Mouse (Mus musculus) embryo, embryonic 10 days (tissue): Measurements from ENCODE around the gene Rfx4.
A peak's percentile ranks its signal among the peaks of the same experiment; 100 is the strongest.

ENCODE experiments used
- DNase-seq: peaks from one replicate; pipeline ENCODE4 v3.0.0-alpha.2; 2015; ENCODE audit warnings: low spot score

Rfx4 gene

DNA sequence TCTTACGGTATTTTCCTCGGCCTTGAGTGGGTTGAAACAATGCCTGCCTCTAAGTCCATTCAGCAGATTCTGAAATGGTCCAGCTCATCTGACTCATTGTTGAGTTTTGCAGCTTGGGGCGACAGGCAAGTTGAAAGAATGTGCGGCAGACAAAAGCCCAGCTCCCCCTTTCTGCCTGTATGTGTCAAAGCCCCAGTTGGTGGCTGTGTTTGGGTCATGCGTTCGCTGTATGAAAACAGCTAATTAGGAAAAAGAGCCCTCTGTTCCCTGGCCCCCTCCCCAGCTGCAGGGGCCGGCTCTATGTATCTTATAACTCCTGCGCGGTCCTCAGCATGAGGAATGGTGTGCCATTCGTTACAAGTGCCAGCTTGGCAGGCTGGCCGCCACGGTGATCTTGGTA is 115.4 kb downstream of the Rfx4 start:
- peak; percentile 54 for DNase-seq

DNA sequence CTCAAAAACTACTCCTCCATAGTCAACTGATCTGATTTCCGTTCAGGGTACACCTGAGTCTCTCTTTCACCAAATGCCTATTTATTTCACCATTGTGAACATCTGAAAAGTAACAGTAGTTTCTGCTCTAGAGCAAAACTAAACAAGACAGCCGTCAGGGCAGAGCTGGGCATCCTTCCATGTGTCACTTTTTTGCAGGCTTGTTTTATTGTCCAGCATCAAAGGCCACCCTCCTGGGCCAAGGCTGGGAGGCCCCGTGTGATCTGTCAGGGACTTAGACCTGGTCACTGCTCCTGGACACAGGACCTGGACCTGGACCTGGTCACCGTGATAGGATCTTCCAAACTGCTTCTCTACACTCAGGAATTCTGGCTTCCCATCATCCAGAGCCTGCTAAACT is 116.1 kb downstream of the Rfx4 start:
- DNase-seq = no peak

DNA sequence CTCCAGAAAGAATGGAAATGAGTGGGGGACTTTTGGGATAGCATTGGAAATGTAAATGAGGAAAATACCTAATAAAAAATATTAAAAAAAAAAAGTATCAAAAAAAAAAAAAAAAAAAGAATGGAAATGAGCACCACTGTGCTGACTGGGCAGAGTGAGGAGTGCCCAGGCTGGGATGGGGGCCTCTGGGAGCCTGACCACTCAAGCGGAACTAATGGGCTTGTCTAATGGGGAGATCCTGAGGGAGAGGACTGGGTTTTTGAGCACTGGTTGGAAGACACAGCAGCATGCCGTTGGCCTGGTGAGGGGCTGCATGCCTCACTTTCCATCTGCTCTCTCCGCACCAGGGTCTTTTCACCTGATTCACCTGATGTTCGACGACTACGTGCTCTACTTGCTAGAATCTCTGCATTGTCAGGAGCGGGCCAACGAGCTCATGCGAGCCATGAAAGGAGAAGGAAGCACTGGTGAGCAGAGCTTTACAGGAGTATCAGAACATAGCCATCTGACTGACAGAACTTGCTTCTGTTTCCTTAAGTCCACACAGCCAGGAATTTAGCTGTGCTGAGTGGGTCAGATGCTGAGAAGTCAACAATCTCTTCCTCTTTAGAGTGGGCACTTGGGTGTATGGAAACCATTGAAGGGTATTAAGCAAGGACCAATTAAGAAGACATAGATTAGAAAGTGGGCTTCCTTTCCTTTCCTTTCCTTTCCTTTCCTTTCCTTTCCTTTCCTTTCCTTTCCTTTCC is 124.1 kb downstream of the Rfx4 start:
- no peak for DNase-seq

DNA sequence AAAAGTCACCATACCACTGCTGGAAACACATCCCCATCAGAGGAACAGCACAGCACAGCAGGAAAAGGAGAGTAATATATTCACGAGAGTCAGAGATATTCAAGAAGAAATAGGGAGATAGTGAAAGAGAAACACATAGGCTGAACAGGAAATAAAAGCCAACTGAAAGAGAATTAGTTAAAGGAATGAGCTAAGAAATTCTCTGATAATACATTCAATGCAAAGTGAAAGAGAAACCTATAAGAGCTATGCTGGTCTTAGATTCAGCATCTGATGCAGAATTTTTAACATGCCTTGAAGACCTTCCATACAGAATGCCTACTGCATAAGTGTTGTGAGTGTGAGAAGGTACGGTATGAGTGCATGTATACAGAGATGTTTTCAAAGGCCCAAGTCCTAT is 126.7 kb downstream of the Rfx4 start:
- no peak for DNase-seq

DNA sequence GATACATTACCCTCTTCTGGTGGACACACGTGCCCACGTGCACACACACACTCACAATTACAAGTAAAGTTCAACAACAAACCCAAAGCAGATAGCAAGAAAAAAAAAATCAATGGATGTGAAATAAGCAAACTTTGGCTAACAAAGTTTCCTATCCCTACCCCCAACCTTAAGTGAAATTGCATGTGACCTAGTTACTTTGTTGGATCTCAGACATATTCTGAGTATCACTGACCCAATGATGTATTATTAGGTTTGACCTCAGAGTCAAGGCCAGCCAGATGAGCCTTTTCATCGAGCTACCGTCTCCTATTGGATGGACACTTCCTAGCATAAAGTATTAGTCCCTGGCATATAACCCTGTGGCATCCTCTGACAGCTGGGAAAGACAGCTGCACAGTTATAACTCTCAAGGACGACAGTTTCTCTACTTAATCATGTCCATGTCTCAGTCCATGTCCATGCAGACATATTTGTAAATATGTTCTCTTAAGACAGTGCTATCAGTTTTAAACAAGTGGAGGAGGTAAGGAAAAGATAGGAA is 129.6 kb downstream of the Rfx4 start:
- no peak for DNase-seq

- DNase-seq = peak; percentile 67
Measured at GRCm38 (mm10) chr10:84886221-84886627, 130.4 kb downstream of the Rfx4 start.

- DNase-seq = no peak
Measured at GRCm38 (mm10) chr10:84886785-84887184, 130.9 kb downstream of the Rfx4 start.

DNA sequence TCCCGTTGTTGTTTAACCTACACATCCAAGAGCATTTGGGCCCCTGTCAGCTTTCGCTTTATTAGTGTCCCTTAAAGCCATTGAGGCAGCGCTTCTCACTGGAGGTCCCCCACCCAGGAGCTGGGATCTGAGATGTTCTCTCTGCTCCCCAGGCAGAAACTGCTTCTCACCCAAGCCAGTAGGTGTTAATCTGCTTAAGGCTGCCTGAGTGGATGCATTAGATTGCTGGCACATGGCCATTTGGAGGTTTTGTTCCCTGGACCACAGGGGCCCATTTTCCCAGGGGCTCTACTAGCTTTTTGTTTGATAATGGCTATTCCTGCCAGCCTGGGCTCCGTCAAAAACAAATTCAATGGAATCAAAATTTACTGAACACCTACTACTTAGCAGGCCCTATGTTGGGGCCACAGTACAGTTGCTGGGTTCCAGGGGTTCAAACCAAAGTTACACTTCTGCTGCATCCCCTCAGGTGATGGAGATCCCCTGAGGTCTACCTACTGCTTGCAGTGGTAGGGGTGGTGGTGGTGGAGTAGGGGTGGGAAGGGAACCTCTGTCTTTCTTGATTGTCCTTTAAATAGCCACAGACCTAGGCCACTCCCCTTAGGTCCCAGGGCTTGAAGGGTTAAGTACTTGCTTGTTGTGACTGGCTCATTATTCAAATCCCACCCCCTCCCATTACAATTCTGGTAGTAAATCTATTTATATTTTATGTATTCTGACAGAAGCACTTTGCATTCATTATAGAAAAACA is 133.4 kb downstream of the Rfx4 start:
- DNase-seq = no peak

- no peak for DNase-seq
Measured at GRCm38 (mm10) chr10:84895810-84896358, 140.0 kb downstream of the Rfx4 start.

DNA sequence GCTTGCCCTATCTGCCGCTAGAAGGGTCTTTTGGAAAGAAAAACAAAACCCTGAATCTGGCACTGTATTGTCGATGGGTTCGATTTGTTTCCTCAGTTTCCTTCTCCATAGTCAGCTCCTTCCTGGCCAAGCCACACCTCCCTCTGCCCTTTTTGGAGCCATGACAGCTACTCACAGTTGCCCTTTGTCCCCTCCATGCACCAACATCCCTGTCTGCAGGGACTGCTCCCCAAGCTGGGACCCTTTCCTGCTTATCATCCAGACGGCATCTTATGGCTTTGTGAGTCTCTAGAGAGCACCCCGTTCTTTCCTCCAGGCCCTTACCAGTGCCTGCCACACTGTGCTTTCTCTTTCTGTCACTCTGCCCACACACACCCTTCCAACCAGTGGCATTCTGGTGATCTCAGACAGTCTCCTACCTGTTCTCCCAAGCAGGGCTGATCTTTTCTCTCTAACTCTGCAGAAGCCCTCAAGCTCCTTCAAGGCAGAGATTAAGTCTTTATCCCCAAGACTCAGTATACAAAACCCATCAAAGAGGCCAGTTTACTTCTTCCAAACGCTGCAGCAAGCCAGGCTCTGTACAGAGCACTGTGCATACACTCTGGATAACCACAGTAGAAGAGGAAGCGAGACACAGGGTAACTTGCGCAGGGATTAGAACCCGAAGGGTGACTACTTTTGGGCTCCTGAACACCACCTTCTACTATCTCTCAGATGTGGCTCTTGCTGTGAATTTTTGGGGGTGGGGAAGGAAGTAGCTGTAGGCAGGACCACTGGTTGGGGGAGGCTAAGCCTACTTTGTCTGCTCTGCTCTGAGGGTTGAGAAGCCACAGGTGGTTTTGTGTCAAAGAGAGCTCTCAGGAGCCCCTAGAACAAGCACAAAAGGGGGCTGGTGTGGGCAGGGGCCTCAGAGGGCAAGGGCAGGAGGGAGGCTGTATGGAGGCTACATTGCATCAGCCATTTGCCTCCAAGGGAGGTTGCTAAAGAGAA is 141.4 kb downstream of the Rfx4 start:
- DNase-seq = no peak

- DNase-seq = no peak
Measured at GRCm38 (mm10) chr10:84898144-84898979, 142.5 kb downstream of the Rfx4 start.

DNA sequence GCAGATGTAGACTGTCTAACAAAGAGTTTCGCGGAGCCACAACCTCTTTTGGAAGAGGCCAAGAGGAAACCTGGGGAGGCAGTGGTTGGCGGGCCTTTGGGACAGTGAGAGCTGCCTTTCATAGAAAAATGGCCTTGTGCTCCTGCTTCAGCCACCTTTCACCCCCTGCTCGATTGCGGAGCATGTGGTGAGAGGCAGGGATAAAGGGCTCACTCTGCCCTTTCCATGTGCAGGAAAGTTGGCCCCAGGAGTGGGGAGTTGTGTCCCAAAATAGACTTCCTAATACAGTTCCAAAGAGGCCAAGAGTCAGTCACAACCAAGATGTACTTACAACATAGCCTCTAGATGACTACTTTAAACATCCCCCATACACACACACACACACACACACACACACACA is 145.8 kb downstream of the Rfx4 start:
- DNase-seq = no peak

DNA sequence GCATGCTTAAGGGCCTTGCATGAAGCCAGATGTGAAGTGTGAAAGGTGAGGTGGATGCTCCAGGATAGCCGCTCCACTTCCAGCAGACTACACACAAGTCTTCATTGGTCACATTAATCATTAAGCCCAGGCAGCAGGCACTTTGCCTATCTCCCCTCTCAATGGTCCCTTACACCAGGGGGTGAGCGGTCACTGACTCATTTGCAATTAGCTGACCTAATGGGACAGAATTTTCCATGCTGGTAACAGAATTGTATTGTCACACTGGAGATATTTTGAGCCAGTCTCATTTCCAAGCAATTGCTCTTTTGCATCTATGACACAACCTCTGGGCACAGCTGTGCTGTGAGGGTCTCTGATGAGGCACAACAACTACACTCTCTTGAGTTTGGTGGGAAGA is 146.4 kb downstream of the Rfx4 start:
- no peak for DNase-seq

DNA sequence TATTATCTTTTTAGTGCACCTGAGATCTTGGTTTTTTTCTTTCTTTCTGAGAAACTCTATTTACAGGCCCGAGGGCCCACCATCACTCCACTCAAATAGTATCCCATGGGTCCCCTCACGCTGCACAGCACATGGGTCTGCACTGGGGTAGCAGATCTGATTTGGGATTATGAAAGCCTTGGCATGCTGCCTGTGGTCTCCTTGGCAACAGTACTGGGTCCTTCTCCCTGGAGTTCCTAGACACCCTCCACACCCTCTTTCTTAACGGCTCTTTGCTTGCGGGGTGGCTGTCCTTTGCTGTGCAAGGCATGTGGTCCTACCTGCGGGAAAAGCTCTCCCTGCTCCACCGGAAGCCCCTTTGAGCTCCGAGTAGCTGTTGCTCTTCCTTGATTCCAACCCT is 147.4 kb downstream of the Rfx4 start:
- no peak for DNase-seq

GRCm38 (mm10) chr10:84903742-84904141 is 147.9 kb downstream of the Rfx4 start:
- peak; percentile 63 for DNase-seq

- DNase-seq = no peak
Measured at GRCm38 (mm10) chr10:84906895-84907294, 151.0 kb downstream of the Rfx4 start.

DNA sequence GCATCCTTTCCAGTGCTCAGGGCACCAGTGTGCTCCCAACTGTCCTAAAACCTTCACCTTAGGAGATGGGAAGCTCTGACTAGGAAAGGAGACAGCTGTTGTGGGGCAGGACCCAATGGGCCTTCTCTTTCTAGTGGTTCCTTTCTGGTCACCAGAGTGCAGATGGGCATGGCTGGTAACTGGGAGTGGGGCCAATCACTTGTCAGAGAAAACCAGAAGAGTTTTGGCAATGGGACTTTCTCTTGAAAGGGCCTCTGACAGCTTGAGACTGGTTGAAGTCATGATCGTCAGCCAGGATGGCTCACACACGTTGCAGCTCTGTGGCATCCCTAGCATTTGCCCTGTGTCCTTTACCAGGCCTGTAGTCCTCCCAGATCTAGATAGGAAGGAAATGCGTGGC is 152.1 kb downstream of the Rfx4 start:
- DNase-seq = no peak

DNA sequence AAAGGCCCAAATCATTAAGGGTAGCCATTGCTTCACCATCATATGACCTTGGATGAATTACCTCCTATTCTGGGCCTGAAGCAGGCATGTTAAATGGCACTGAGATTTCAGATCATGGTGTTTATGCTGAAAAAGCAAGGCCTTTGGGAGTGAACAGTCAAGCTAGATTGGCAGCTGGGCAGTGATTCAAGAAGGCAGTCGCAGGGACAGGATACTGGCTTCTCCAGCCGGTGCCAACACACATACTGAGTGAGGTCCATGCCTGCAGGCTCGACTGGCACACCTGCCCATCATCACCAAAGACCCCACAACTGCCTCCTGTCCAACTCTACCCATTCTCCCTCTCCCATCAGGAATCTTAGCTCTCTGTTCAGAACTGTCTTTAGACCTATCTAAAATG is 152.6 kb downstream of the Rfx4 start:
- DNase-seq = no peak

- DNase-seq = peak; percentile 34
Measured at GRCm38 (mm10) chr10:84909021-84909801, 153.3 kb downstream of the Rfx4 start.

- DNase-seq = no peak
Measured at GRCm38 (mm10) chr10:84910194-84910593, 154.3 kb downstream of the Rfx4 start.
